ENCODE assay signal across 14 mouse cellular contexts in the genomic region with DNA sequence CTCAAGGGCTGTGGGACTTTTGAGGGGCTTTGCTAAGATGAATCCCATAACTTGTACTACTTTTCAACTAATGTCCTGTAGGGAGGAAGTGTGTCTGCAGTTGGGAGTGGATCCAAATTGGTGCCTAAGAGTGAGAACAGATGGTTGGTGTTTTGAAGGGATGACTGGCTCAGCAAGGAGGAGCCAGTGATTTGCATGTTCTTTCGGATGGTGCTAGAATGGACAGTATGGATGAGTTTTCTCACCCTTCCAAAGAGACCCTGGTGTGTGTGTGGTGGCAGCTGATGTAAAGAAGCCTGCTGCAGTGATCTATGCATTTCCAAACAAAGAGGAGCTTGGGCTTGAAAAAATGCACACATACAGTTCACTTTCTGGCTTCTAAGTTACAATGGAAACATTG. TPM values are rescaled to one million over a fixed set of nuclear protein-coding genes. Genes with fewer than 3 reads are reported as not detected.
DNase-seq lines count a peak whose midpoint lies in the region; ATAC-seq and TF ChIP-seq lines count a peak whose summit lies in the region.
"Had no signal": no experiment of that assay in that cellular context is flagged by ENCODE, and none has a peak within 500 bp of the region (broad histone marks: within the 10 kb centered on the region; RNA-seq: fewer than 3 reads in every experiment).

No protein-coding gene starts in this region.

- TF ChIP-seq POLR2A in kidney, adult 2 months (IDR thresholded peaks at IDR 0.05; ENCODE audit: low read depth, low read length) = no peak

- H3K4me3 ChIP-seq in kidney, embryonic 14.5 days (ENCODE audit: low read length) = no peak overlapping the region
- H3K4me3 ChIP-seq in kidney, adult 2 months (ENCODE audit: insufficient read depth, low read depth, low read length) = no peak overlapping the region
- H3K4me3 ChIP-seq in neural tube, embryonic 14.5 days (ENCODE audit: low read depth, low read length) = no peak overlapping the region
- H3K4me3 ChIP-seq: heart, embryonic 15.5 days; midbrain, embryonic 15.5 days had no signal

- H3K9me3 ChIP-seq in kidney, embryonic 14.5 days (ENCODE audit: control insufficient read depth, low read length) = no peaks in the 10 kb centered on the region
- no peaks in the 10 kb centered on the region for H3K9me3 ChIP-seq in neural tube, embryonic 14.5 days (ENCODE audit: control insufficient read depth, low read length)
- H3K9me3 ChIP-seq: heart, embryonic 15.5 days; midbrain, embryonic 15.5 days had no signal

- peak; percentile 84 for ATAC-seq in kidney, embryonic 14.5 days (ENCODE audit: low FRiP score, low TSS enrichment)
- ATAC-seq in neural tube, embryonic 14.5 days (ENCODE audit: low read depth) = peak; percentile 46; the same call in 1 of the 2 replicates
- ATAC-seq: intestine, postnatal 0 days; midbrain, embryonic 15.5 days had no signal

- peak overlapping the region; percentile 47; the same call in 1 of the 2 replicates for H3K27ac ChIP-seq in kidney, embryonic 14.5 days (ENCODE audit: low read depth, low read length)
- H3K27ac ChIP-seq in kidney, adult 2 months (ENCODE audit: insufficient read depth, low read depth, low read length) = no peak overlapping the region
- H3K27ac ChIP-seq in neural tube, embryonic 14.5 days (ENCODE audit: low read depth, low read length) = no peak overlapping the region
- H3K27ac ChIP-seq: heart, embryonic 15.5 days; midbrain, embryonic 15.5 days had no signal

- WGBS in kidney, embryonic 14.5 days = 13% methylated on average over 1 of the region's 1 CpGs
- WGBS in kidney, adult 2 months = 39% methylated on average over 1 of the region's 1 CpGs
- 6% methylated on average over 1 of the region's 1 CpGs for WGBS in neural tube, embryonic 14.5 days

- no peak for DNase-seq in kidney, adult 2 months
- DNase-seq in lung, postnatal 10 days = peak; percentile 42
- DNase-seq in lung, postnatal 25 days (ENCODE audit: low spot score) = no peak
- DNase-seq in cerebellum, postnatal 36 days = peak; percentile 29 to 32
- no peak for DNase-seq in thymus, postnatal 0 days (ENCODE audit: low spot score)
- DNase-seq: adrenal gland, postnatal 14 days; lung, adult 18-20 months; thymus, postnatal 36 days had no signal

- H3K27me3 ChIP-seq in kidney, embryonic 14.5 days (ENCODE audit: control insufficient read depth, insufficient read depth, low read length) = no peaks in the 10 kb centered on the region
- H3K27me3 ChIP-seq in kidney, adult 2 months (replicated peaks; ENCODE audit: control insufficient read depth, insufficient read depth, low read length) = no peaks in the 10 kb centered on the region
- H3K27me3 ChIP-seq in neural tube, embryonic 14.5 days (ENCODE audit: control insufficient read depth, insufficient read depth, low read length) = no peaks in the 10 kb centered on the region
- H3K27me3 ChIP-seq: CH12.LX; heart, embryonic 15.5 days; midbrain, embryonic 15.5 days had no signal

- no peak overlapping the region for H3K4me2 ChIP-seq in kidney, embryonic 14.5 days (replicated peaks; ENCODE audit: low read depth, low read length)
- no peak overlapping the region for H3K4me2 ChIP-seq in neural tube, embryonic 14.5 days (ENCODE audit: low read depth, low read length)
- H3K4me2 ChIP-seq: heart, embryonic 15.5 days; midbrain, embryonic 15.5 days had no signal

- peaks cover 17% of the 10 kb centered on the region; the same call in 1 of the 2 replicates for H3K4me1 ChIP-seq in kidney, embryonic 14.5 days (ENCODE audit: control insufficient read depth, insufficient read depth, low read length)
- H3K4me1 ChIP-seq in kidney, adult 2 months (ENCODE audit: control insufficient read depth, insufficient read depth, low read length) = peaks cover 3% of the 10 kb centered on the region
- peaks cover 7% of the 10 kb centered on the region; the same call in 1 of the 2 replicates for H3K4me1 ChIP-seq in neural tube, embryonic 14.5 days (ENCODE audit: control insufficient read depth, insufficient read depth, low read length)

- H3K36me3 ChIP-seq in kidney, embryonic 14.5 days (ENCODE audit: control insufficient read depth, insufficient read depth, low read length) = no peaks in the 10 kb centered on the region
- H3K36me3 ChIP-seq in kidney, adult 2 months (ENCODE audit: control insufficient read depth, insufficient read depth, low read length) = no peaks in the 10 kb centered on the region
- no peaks in the 10 kb centered on the region for H3K36me3 ChIP-seq in neural tube, embryonic 14.5 days (ENCODE audit: control insufficient read depth, insufficient read depth, low read length)
- H3K36me3 ChIP-seq: heart, embryonic 15.5 days; midbrain, embryonic 15.5 days had no signal

- no peak overlapping the region for H3K9ac ChIP-seq in kidney, embryonic 14.5 days (ENCODE audit: low read depth, low read length)
- no peak overlapping the region for H3K9ac ChIP-seq in neural tube, embryonic 14.5 days (replicated peaks; ENCODE audit: low read depth, low read length)
- H3K9ac ChIP-seq: heart, embryonic 15.5 days; midbrain, embryonic 15.5 days had no signal

- no peak for TF ChIP-seq CTCF in kidney, adult 2 months (conservative IDR thresholded peaks at IDR 0.05; ENCODE audit: insufficient read depth, insufficient read length, low read depth, low read length)

RNA-seq across cellular contexts. Expression of gene Arl8b, which starts 22.3 kb away (rescaled TPM):
- 57.2 and 83.3 TPM in 2 replicates for polyA plus RNA-seq in kidney, embryonic 14.5 days (2014; fragmentation: Nextera tagmentation; extraction: Ambion mirVana)
- 17.6 and 21.9 TPM in 2 replicates for polyA plus RNA-seq in kidney, adult 2 months (2012; rRNA removed)
- 126 and 134 TPM in 2 replicates for polyA plus RNA-seq in neural tube, embryonic 14.5 days (2014; fragmentation: Nextera tagmentation; extraction: Ambion mirVana)
- 60.9 and 75.9 TPM in 2 replicates for polyA plus RNA-seq in thymus, postnatal 0 days (2015; fragmentation: Nextera tagmentation; extraction: Ambion mirVana)

RNA-seq across cellular contexts. Expression of gene Edem1, which starts 23.2 kb away (rescaled TPM):
- 20.7 and 26.4 TPM in 2 replicates for polyA plus RNA-seq in kidney, embryonic 14.5 days (2014; fragmentation: Nextera tagmentation; extraction: Ambion mirVana)
- 17.8 and 18.4 TPM in 2 replicates for polyA plus RNA-seq in kidney, adult 2 months (2012; rRNA removed)
- 7.4 and 8.7 TPM in 2 replicates for polyA plus RNA-seq in neural tube, embryonic 14.5 days (2014; fragmentation: Nextera tagmentation; extraction: Ambion mirVana)
- polyA plus RNA-seq in thymus, postnatal 0 days (2015; fragmentation: Nextera tagmentation; extraction: Ambion mirVana) = 236 and 254 TPM in 2 replicates

Comparison
In these comparisons a context has a peak if more than half of its experiments do, and no peak if none do; other contexts are left out.
1. DNase-seq: peak in lung, postnatal 10 days (single experiment) and cerebellum, postnatal 36 days (2 of 2); none in kidney, adult 2 months (single experiment), lung, postnatal 25 days (single experiment) and thymus, postnatal 0 days (single experiment).